Mouse (Mus musculus): ENCODE results near the gene Papss2. TPM values are rescaled to one million over a fixed set of nuclear protein-coding genes. Genes with fewer than 3 reads are reported as not detected.

The Papss2 gene
- total and polyA plus RNA-seq, 2 experiments, result 75.1 to 223 TPM

DNA sequence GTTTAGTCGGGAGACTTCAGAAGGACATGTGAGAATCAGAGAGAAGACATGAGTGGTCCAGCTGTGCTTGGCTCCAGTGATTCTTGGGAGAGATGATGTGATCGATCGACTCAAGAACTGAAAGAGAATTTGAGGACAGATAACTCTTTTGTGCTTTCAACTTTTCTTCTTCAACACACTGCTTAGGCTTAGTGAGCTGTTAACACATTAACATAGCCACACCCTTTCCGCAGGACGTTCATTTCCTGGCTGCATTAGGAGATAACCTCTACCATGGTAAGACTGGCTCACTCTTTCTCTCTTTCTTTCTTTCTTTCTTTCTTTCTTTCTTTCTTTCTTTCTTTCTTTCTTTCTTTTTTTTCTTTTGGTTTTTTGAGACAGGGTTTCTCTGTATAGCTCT is 25.9 kb upstream of the Papss2 start:
- no peaks in the 10 kb centered on the region for H3K27me3 ChIP-seq (ENCODE audit: control insufficient read depth, insufficient read depth, low read length)
- DNase-seq (ENCODE audit: extremely low read depth, low read depth, low spot score), result no peak
- no peak for TF ChIP-seq CTCF (IDR thresholded peaks at IDR 0.05; ENCODE audit: low read depth, low read length)
- no peak for TF ChIP-seq POLR2A (IDR thresholded peaks at IDR 0.05; ENCODE audit: extremely low read depth, insufficient read depth, low read length)
- H3K36me3 ChIP-seq (ENCODE audit: control insufficient read depth, insufficient read depth, low read length), result no peaks in the 10 kb centered on the region
- no peak overlapping the region for H3K4me3 ChIP-seq (ENCODE audit: insufficient read depth, low read depth, low read length)
- H3K27ac ChIP-seq (replicated peaks; ENCODE audit: insufficient read depth, low read depth, low read length), result no peak overlapping the region
- H3K9ac ChIP-seq (ENCODE audit: low read depth, low read length), result no peak overlapping the region
- 74% methylated on average over 5 of the region's 5 CpGs for WGBS
- H3K4me1 ChIP-seq (ENCODE audit: control insufficient read depth, insufficient read depth, low read length), result peaks cover 9% of the 10 kb centered on the region
- no peaks in the 10 kb centered on the region for H3K79me2 ChIP-seq (ENCODE audit: control insufficient read depth, insufficient read depth, low read length)

- WGBS, result 21% methylated on average over 2 of the region's 2 CpGs
- DNase-seq (ENCODE audit: extremely low read depth, low read depth, low spot score), result peak; percentile 87
These were observed 23.4 kb upstream of the Papss2 start for GRCm38 (mm10) chr19:32572191-32572590.

GRCm38 (mm10) chr19:32573259-32573658 is 22.3 kb upstream of the Papss2 start:
- 25% methylated on average over 6 of the region's 6 CpGs for WGBS
- H3K9ac ChIP-seq (ENCODE audit: low read depth, low read length), result no peak overlapping the region
- H3K36me3 ChIP-seq (ENCODE audit: control insufficient read depth, insufficient read depth, low read length), result no peaks in the 10 kb centered on the region
- peaks cover 9% of the 10 kb centered on the region for H3K4me1 ChIP-seq (ENCODE audit: control insufficient read depth, insufficient read depth, low read length)
- H3K27me3 ChIP-seq (ENCODE audit: control insufficient read depth, insufficient read depth, low read length), result no peaks in the 10 kb centered on the region
- TF ChIP-seq CTCF (IDR thresholded peaks at IDR 0.05; ENCODE audit: low read depth, low read length) (no peak), POLR2A (IDR thresholded peaks at IDR 0.05; ENCODE audit: extremely low read depth, insufficient read depth, low read length) (no peak)
- H3K27ac ChIP-seq (replicated peaks; ENCODE audit: insufficient read depth, low read depth, low read length), result peak overlapping the region; percentile 69
- H3K79me2 ChIP-seq (ENCODE audit: control insufficient read depth, insufficient read depth, low read length), result no peaks in the 10 kb centered on the region
- DNase-seq (ENCODE audit: extremely low read depth, low read depth, low spot score), result peak; percentile 93
- no peak overlapping the region for H3K4me3 ChIP-seq (ENCODE audit: insufficient read depth, low read depth, low read length)

More at GRCm38 (mm10) chr19:32572191-32572590, 23.4 kb upstream of the Papss2 start:
- Histone ChIP-seq H3K4me1 (ENCODE audit: control insufficient read depth, insufficient read depth, low read length) (peaks cover 9% of the 10 kb centered on the region), H3K9ac (ENCODE audit: low read depth, low read length) (no peak overlapping the region), H3K4me3 (ENCODE audit: insufficient read depth, low read depth, low read length) (no peak overlapping the region), H3K36me3 (ENCODE audit: control insufficient read depth, insufficient read depth, low read length) (no peaks in the 10 kb centered on the region), H3K27me3 (ENCODE audit: control insufficient read depth, insufficient read depth, low read length) (no peaks in the 10 kb centered on the region), H3K27ac (replicated peaks; ENCODE audit: insufficient read depth, low read depth, low read length) (no peak overlapping the region), H3K79me2 (ENCODE audit: control insufficient read depth, insufficient read depth, low read length) (no peaks in the 10 kb centered on the region)
- TF ChIP-seq POLR2A (IDR thresholded peaks at IDR 0.05; ENCODE audit: extremely low read depth, insufficient read depth, low read length) (no peak), CTCF (IDR thresholded peaks at IDR 0.05; ENCODE audit: low read depth, low read length) (no peak)

DNA sequence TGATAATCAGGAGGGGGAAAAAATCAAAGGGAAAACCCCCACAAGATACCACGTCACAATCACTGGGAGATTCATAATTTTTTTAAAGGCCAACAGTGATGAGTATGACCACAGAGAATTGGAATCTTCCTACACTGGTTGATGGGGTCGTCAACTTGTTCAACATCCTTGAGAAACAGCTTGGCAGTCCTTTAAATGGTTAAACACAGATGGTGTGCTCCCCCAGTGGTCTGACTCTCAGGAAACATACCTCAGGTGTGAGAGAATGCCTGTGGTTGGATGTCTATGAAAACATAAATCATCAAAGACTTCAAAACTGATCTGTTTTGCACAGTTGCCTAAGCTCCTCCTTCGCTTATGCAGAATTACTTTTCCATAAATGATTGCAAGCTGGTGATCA is 20.7 kb upstream of the Papss2 start:
- Histone ChIP-seq H3K4me3 (ENCODE audit: insufficient read depth, low read depth, low read length) (no peak overlapping the region), H3K4me1 (ENCODE audit: control insufficient read depth, insufficient read depth, low read length) (peaks cover 9% of the 10 kb centered on the region), H3K9ac (ENCODE audit: low read depth, low read length) (no peak overlapping the region), H3K79me2 (ENCODE audit: control insufficient read depth, insufficient read depth, low read length) (no peaks in the 10 kb centered on the region), H3K27ac (replicated peaks; ENCODE audit: insufficient read depth, low read depth, low read length) (no peak overlapping the region), H3K36me3 (ENCODE audit: control insufficient read depth, insufficient read depth, low read length) (no peaks in the 10 kb centered on the region), H3K27me3 (ENCODE audit: control insufficient read depth, insufficient read depth, low read length) (no peaks in the 10 kb centered on the region)
- no peak for TF ChIP-seq POLR2A (IDR thresholded peaks at IDR 0.05; ENCODE audit: extremely low read depth, insufficient read depth, low read length)
- no peak for TF ChIP-seq CTCF (IDR thresholded peaks at IDR 0.05; ENCODE audit: low read depth, low read length)
- WGBS, result 89% methylated on average over 3 of the region's 3 CpGs
- no peak for DNase-seq (ENCODE audit: extremely low read depth, low read depth, low spot score)

- TF ChIP-seq CTCF (IDR thresholded peaks at IDR 0.05; ENCODE audit: low read depth, low read length) (no peak), POLR2A (IDR thresholded peaks at IDR 0.05; ENCODE audit: extremely low read depth, insufficient read depth, low read length) (no peak)
- Histone ChIP-seq H3K4me3 (ENCODE audit: insufficient read depth, low read depth, low read length) (no peak overlapping the region), H3K4me1 (ENCODE audit: control insufficient read depth, insufficient read depth, low read length) (peaks cover 4% of the 10 kb centered on the region), H3K36me3 (ENCODE audit: control insufficient read depth, insufficient read depth, low read length) (no peaks in the 10 kb centered on the region), H3K27me3 (ENCODE audit: control insufficient read depth, insufficient read depth, low read length) (no peaks in the 10 kb centered on the region), H3K79me2 (ENCODE audit: control insufficient read depth, insufficient read depth, low read length) (no peaks in the 10 kb centered on the region), H3K27ac (replicated peaks; ENCODE audit: insufficient read depth, low read depth, low read length) (no peak overlapping the region), H3K9ac (ENCODE audit: low read depth, low read length) (no peak overlapping the region)
- 84% methylated on average over 1 of the region's 1 CpGs for whole genome bisulfite sequencing
- DNase-seq (ENCODE audit: extremely low read depth, low read depth, low spot score), result no peak
These were observed 17.8 kb upstream of the Papss2 start for GRCm38 (mm10) chr19:32577749-32578148.

DNA sequence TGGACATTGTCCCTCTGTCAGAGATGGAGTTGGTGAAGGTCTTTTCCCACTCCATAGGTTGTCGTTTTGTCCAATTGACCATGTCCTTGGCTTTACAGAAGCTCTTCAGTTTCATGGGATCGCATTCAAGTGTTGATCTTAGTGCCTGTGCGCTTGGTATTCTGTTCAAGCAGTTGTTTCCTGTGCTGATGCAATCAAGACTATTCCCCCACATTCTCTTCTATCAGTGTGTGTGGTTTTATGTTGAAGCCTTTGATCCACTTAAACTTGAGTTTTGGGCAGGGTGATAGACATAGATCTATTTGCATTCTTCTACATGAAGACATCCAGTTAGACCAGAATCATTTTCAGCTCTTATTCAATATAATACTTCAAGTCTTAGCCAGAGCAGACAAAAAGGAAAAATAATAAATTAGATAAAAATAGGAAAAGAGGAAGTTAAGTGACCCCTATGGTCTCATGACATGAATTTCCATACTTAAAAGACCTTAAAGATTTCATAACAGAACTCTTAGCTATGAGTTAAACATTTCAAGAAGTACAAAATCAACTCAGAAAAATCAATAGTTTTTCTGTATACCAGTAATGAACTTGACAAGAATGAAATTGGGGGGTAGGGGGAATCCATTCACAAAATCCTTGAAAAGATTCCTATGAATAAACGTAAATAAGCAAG is 12.4 kb upstream of the Papss2 start:
- TF ChIP-seq CTCF (IDR thresholded peaks at IDR 0.05; ENCODE audit: low read depth, low read length) (no peak), POLR2A (IDR thresholded peaks at IDR 0.05; ENCODE audit: extremely low read depth, insufficient read depth, low read length) (no peak)
- Histone ChIP-seq H3K9ac (ENCODE audit: low read depth, low read length) (no peak overlapping the region), H3K4me1 (ENCODE audit: control insufficient read depth, insufficient read depth, low read length) (no peaks in the 10 kb centered on the region), H3K36me3 (ENCODE audit: control insufficient read depth, insufficient read depth, low read length) (no peaks in the 10 kb centered on the region), H3K27me3 (ENCODE audit: control insufficient read depth, insufficient read depth, low read length) (no peaks in the 10 kb centered on the region), H3K79me2 (ENCODE audit: control insufficient read depth, insufficient read depth, low read length) (no peaks in the 10 kb centered on the region), H3K4me3 (ENCODE audit: insufficient read depth, low read depth, low read length) (no peak overlapping the region), H3K27ac (replicated peaks; ENCODE audit: insufficient read depth, low read depth, low read length) (no peak overlapping the region)
- no peak for DNase-seq (ENCODE audit: extremely low read depth, low read depth, low spot score)
- 67% methylated on average over 4 of the region's 4 CpGs for WGBS

All from liver, adult 2 months (tissue).